Mouse (Mus musculus): ENCODE measurements around the gene Itprid2. TPM values are rescaled to one million over a fixed set of nuclear protein-coding genes. Genes with fewer than 3 reads are reported as not detected.
"Not testable (repeated sequence)": the region's sequence is repeated elsewhere in the genome, so short reads cannot be mapped to it uniquely, and the experiment has no call there.

Gene Itprid2
- total RNA-seq (2021), result 10 to 100 TPM; 19.1 to 25.1 TPM
- long read RNA-seq, experiment 1, full-length matches to known transcripts, result 6 of 14 reads
- long read RNA-seq, experiment 1, partial matches to known transcripts, result 6 of 14 reads
- long read RNA-seq, experiment 1, other reads (novel, unspliced or antisense), result 2 of 14 reads
- long read RNA-seq, experiment 2, full-length matches to known transcripts, result 8 of 22 reads
- long read RNA-seq, experiment 2, partial matches to known transcripts, result 8 of 22 reads
- long read RNA-seq, experiment 2, other reads (novel, unspliced or antisense), result 6 of 22 reads

- DNase-seq (ENCODE audit: low spot score in 2 of 2), result peak; percentile 97 to 99
Measured at GRCm38 (mm10) chr2:79634528-79635400, at the start of gene Itprid2. Itprid2 (plus strand) TSS chr2:79635352.

- DNase-seq (ENCODE audit: low spot score in 2 of 2), result no peak
Measured at GRCm38 (mm10) chr2:79596177-79596576, 39.0 kb upstream of the Itprid2 start.

DNA sequence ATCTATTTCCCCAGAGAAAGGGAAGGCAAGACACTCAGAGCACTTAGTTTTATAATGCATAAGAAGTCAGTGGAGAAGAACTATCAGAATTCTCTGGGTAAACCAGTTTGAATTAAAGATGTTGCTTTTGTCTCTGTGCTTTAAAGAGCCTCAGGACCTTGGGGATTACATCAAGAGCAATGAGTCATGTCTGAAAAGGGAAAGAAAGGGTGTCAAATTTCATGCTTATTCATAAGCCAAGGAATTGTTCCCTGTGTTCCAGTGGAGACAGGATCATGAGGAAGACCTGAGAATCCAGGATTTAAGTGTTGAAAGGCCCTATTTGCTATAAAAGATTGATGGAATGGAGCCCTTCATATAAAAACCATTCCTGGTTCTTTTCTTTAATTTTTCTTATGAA is 38.1 kb upstream of the Itprid2 start:
- no peak for DNase-seq (ENCODE audit: low spot score in 2 of 2)

DNA sequence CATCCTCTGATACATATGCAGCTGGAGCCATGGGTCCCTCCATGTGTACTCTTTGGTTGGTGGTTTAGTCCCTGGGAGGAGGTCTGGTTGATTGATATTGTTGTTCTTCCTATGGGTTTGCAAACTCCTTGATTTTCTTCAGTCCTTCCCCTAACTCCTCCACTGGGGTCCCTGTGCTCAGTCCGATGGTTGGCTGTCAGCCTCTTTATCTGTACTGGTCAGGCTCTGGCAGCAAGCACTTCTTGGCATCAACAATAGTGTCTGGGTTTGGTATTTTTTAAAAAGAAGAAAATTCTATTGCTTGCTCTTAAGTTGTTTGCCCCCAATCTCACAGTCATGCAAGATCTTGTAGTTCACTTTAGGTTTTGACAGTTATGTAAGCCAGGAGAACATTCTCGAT is 34.0 kb upstream of the Itprid2 start:
- not testable (repeated sequence) for DNase-seq (ENCODE audit: low spot score in 2 of 2)

DNA sequence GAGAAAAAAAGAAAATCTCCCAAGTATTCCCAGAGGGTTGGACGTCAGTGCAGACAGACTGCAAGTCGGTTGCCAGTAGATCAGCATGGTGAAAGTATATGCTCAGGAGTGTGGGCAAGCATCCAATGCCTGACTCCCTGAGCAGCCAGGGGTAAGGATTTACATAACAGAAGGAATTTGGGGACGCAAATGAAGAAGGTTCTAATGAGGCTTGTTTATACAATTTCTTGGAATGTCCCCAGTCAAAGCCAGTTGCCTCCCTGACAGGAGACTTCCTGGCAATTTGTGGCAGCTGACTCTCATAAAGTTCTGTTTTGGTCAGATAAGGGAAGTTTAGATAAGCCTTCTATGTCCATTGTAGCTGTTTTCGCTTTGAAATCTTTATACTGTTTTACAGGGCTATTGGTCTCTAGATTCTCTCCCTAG is 33.4 kb upstream of the Itprid2 start:
- DNase-seq (ENCODE audit: low spot score in 2 of 2), result no peak

- no peak for DNase-seq (ENCODE audit: low spot score in 2 of 2)
Measured at GRCm38 (mm10) chr2:79602306-79602705, 32.8 kb upstream of the Itprid2 start.

- DNase-seq (ENCODE audit: low spot score in 2 of 2), result no peak
Measured at GRCm38 (mm10) chr2:79603363-79603762, 31.8 kb upstream of the Itprid2 start.

DNA sequence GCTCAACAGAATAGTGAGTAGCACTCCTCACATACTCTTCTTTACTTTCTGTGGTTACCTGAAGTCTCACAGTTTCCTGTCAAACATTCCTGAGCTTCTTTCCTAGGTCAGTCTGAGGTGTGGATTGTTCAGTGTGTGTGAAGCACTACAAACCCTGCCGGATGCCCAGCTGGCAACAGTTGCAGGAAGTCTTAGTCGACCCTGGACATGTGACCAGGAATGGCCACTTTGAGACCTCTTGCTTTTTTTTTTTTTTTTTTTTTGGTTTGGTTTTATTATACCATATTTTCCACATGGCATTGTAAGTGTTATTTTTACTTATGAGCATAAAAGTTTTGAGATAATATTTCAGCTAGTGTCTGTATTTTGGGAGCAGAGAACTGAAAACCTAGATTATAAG is 29.1 kb upstream of the Itprid2 start:
- no peak for DNase-seq (ENCODE audit: low spot score in 2 of 2)

DNA sequence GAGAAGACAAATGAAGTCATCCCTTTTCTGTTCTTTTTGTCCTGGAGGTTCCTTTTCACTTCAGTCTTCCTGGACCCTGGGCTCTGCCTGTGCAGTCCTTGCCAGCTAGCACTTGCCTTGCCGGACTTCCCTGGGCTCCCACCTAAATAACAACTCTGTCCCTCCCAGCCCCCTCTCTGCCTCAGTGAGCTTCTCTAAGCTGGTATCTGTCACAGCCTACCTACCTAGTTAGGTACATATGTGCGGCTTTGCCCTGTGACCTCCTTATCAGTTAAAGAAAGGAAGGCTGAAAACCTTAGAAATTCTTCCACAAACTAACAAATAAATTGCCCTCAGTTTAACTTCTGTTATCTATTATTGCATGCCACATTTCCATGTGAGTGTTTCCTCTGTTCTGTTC is 28.0 kb upstream of the Itprid2 start:
- DNase-seq (ENCODE audit: low spot score in 2 of 2), result no peak

DNA sequence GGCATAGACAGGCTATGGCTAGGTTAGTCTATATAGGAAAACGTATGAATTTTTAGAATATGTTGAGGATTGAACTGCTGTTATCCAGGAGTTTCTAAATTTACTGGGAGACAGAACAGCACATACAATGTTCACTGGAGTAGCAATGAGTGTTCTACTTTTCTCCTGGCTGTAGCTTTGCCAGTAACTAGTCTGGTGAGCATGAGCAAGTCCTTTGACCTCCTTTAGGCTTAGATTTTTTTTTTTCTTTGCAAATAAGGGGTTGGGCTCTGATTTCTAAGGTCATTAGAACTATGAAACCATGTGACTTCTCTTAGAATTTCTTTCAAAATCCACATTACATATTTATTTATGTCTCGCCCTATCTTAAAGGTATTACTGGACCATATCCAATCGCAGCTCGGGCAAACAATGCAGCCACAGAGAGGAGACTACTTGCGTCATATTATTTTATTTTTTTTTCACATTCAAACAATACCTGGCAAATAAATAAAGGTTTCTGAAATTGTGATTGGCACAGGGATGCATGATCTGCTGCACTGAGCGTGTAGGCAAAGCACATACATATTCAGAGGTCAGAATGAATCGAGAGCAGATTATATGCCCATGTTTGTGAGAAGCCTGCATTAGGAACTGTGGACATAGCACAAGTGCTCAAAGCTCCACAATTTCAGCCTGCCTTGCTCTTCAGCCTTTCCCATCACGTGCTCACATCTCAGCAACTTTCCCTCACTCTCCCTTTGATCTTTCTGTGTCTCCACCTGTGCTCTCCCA is 26.7 kb upstream of the Itprid2 start:
- no peak for DNase-seq (ENCODE audit: low spot score in 2 of 2)

DNA sequence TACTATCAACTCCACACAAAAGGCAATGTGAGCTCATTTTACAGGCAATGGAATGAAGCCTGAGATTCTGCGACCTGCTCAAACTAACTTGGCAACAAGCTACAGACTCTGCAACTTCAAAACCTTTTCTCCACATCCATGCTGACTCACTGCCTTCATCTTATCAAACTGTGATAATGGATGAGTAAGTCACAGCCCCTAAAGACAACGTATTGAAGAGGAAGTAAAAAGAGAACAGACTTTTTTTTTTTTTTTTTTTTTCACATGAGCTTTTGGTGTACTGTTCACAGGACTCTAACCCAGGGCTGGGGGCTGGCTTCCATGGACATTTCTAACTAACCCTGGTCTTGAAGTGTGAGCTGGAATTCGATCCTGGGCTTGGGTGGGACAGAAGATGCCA is 24.3 kb upstream of the Itprid2 start:
- no peak for DNase-seq (ENCODE audit: low spot score in 2 of 2)

DNA sequence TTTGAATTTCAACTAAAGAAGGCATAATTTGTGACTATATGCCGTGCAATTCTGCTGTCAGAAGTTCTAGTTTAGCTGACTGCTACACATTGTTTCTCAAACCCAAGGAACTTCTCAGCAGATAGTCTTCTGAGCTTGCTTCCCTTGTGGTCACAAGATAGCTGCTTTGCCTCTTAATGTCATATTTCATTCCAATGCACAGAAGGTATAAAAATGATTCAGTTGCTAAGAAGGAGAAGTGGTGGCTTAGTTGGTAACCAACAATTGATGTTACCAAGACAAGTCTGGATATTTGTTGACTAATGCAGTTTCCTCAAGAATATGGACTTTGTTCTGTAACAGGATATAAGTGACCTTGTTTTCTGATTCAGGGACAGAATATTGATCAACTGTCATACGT is 17.0 kb upstream of the Itprid2 start:
- no peak for DNase-seq (ENCODE audit: low spot score in 2 of 2)

GRCm38 (mm10) chr2:79618614-79619568 is 16.3 kb upstream of the Itprid2 start:
- no peak for DNase-seq (ENCODE audit: low spot score in 2 of 2)

DNA sequence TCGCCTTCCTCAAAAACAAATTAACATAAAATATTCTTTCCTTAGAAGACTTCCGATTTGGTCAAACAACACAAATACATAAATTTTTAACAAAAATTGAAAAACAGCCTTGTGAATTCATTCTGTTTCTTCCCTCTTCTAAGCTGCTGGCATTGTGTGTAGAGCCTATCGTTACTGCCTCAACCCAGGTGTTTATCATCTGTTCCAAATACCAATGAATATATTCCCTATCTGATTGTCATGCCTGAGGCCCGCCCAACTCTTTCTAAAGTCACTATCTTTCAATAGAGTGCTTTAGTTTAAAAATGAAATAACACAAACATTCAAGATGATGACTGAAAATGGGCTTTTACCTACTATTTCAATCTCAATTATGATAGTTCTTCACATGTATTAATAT is 11.9 kb upstream of the Itprid2 start:
- DNase-seq (ENCODE audit: low spot score in 2 of 2), result no peak

GRCm38 (mm10) chr2:79627624-79628023 is 7.5 kb upstream of the Itprid2 start:
- no peak for DNase-seq (ENCODE audit: low spot score in 2 of 2)

DNA sequence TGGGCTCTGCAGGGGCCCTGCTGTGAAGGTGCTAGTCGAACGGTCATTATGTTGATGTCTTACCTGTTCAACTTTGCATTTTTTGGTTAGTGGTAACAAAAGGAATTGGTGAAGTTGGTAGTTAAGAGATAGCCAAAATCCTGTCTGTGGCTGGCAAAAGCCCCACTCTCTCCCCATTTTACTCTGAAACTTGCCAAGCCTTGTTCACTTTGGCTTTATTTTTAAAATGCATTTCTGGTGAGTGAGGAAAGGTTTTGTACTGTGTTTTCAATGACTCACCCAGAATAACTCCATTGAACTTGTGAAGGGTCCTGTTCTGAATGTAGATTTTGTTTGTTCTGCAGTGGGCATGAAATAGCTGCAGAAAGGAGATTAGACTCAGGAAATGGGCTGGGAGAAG is 4.9 kb upstream of the Itprid2 start:
- DNase-seq (ENCODE audit: low spot score in 2 of 2), result no peak

DNA sequence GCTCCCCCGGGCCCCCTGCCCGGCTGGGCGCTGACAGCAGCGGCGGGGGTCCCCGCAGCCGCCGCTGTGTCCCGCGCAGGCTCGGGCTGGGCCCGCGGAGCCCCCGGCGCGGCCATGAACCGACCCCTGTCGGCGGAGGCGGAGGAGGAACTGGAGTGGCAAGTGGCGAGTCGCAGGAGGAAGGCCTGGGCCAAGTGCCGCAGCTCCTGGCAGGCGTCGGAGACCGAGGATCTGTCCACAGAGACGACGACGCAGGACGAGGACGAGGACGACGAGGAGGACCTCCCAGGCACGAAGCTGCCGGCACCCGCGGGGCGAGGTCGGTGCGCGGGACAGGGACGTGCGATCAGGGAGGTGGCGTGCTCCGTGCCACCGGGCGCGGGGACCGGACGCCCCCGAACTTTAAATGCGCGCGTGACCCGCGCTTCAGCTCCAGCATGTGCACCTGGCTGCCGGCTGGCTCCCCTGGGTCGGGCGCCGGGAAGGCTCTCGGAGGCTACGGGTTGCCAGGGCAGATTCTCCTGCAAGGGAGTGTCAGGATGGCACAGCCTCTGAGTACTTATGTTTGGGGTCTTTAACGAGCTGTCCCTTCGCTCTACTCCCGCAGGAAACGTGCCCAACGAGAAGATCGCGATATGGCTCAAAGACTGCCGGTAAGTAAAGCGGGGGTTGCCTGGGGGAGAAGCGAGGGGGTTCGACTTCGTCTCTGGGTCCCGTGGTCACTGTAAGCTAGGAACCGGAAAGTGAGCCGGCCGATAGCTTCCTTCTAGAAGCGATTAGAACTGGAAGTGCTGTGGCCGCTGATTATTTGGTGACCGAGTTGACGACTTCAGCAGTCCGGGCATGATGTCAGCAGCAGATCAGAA is 507 bp downstream of the Itprid2 start:
- DNase-seq (ENCODE audit: low spot score in 2 of 2), result peak; percentile 44 to 70

- DNase-seq (ENCODE audit: low spot score in 2 of 2), result no peak
Measured at GRCm38 (mm10) chr2:79638924-79639323, 3.8 kb downstream of the Itprid2 start.

GRCm38 (mm10) chr2:79646237-79646688 is 11.1 kb downstream of the Itprid2 start:
- peak in 1 of 2 experiments; percentile 52 for DNase-seq (ENCODE audit: low spot score in 2 of 2)

Data from gastrocnemius, postnatal 4 days (tissue).